Mouse (Mus musculus): ENCODE results near the gene Disp1. TPM values are rescaled to one million over a fixed set of nuclear protein-coding genes. Genes with fewer than 3 reads are reported as not detected.

The Disp1 gene
- polyA plus RNA-seq, 2 experiments: 34.7 to 47.3 TPM

- peak overlapping the region; percentile 26; the same call in 1 of the 2 replicates for H3K9ac ChIP-seq (ENCODE audit: low read depth, low read length, severe bottlenecking)
- H3K27ac ChIP-seq (replicated peaks; ENCODE audit: low read depth, low read length): no peak overlapping the region
- peak overlapping the region; percentile 39 for H3K4me2 ChIP-seq (replicated peaks; ENCODE audit: low read depth, low read length, severe bottlenecking)
- H3K4me1 ChIP-seq (ENCODE audit: control insufficient read depth, insufficient read depth, low read length): peaks cover 50% of the 10 kb centered on the region
- ATAC-seq (ENCODE audit: low FRiP score, low read depth): no peak
- H3K36me3 ChIP-seq (ENCODE audit: control insufficient read depth, insufficient read depth, low read length): no peaks in the 10 kb centered on the region
- no peak for DNase-seq (ENCODE audit: low spot score)
- H3K4me3 ChIP-seq (replicated peaks; ENCODE audit: low read length): peak overlapping the region; percentile 9
- WGBS: 64% methylated on average over 7 of the region's 7 CpGs
- no peaks in the 10 kb centered on the region for H3K9me3 ChIP-seq (ENCODE audit: control insufficient read depth, low read length)
- H3K27me3 ChIP-seq (ENCODE audit: control insufficient read depth, insufficient read depth, low read length): no peaks in the 10 kb centered on the region
- no peak for TF ChIP-seq POLR2A (IDR thresholded peaks at IDR 0.05; ENCODE audit: borderline replicate concordance, extremely low read depth, insufficient read depth, insufficient read length)
Measured at GRCm38 (mm10) chr1:183143246-183143645, 78.1 kb downstream of the Disp1 start.

GRCm38 (mm10) chr1:183142566-183142965 is 78.8 kb downstream of the Disp1 start:
- Histone ChIP-seq H3K27me3 (ENCODE audit: control insufficient read depth, insufficient read depth, low read length) (no peaks in the 10 kb centered on the region), H3K9ac (ENCODE audit: low read depth, low read length, severe bottlenecking) (0 out of 2 replicates have a peak overlapping the region, but pooled peaks have one; percentile 26), H3K4me1 (ENCODE audit: control insufficient read depth, insufficient read depth, low read length) (peaks cover 51% of the 10 kb centered on the region), H3K27ac (replicated peaks; ENCODE audit: low read depth, low read length) (no peak overlapping the region), H3K4me2 (replicated peaks; ENCODE audit: low read depth, low read length, severe bottlenecking) (peak overlapping the region; percentile 39), H3K9me3 (ENCODE audit: control insufficient read depth, low read length) (no peaks in the 10 kb centered on the region), H3K4me3 (replicated peaks; ENCODE audit: low read length) (peak overlapping the region; percentile 9; the same call in 1 of the 2 replicates), H3K36me3 (ENCODE audit: control insufficient read depth, insufficient read depth, low read length) (no peaks in the 10 kb centered on the region)
- no peak for TF ChIP-seq POLR2A (IDR thresholded peaks at IDR 0.05; ENCODE audit: borderline replicate concordance, extremely low read depth, insufficient read depth, insufficient read length)
- 55% methylated on average over 5 of the region's 5 CpGs for WGBS
- no peak for DNase-seq (ENCODE audit: low spot score)
- ATAC-seq (ENCODE audit: low FRiP score, low read depth): no peak

GRCm38 (mm10) chr1:183141329-183141728 is 80.0 kb downstream of the Disp1 start:
- H3K4me3 ChIP-seq (replicated peaks; ENCODE audit: low read length): no peak overlapping the region
- H3K9ac ChIP-seq (ENCODE audit: low read depth, low read length, severe bottlenecking): no peak overlapping the region
- H3K27me3 ChIP-seq (ENCODE audit: control insufficient read depth, insufficient read depth, low read length): no peaks in the 10 kb centered on the region
- ATAC-seq (ENCODE audit: low FRiP score, low read depth): no peak
- no peaks in the 10 kb centered on the region for H3K9me3 ChIP-seq (ENCODE audit: control insufficient read depth, low read length)
- no peak for DNase-seq (ENCODE audit: low spot score)
- peak overlapping the region; percentile 68 for H3K27ac ChIP-seq (replicated peaks; ENCODE audit: low read depth, low read length)
- peaks cover 57% of the 10 kb centered on the region for H3K4me1 ChIP-seq (ENCODE audit: control insufficient read depth, insufficient read depth, low read length)
- H3K36me3 ChIP-seq (ENCODE audit: control insufficient read depth, insufficient read depth, low read length): no peaks in the 10 kb centered on the region
- 31% methylated on average over 2 of the region's 2 CpGs for WGBS
- peak overlapping the region; percentile 13; the same call in 1 of the 2 replicates for H3K4me2 ChIP-seq (replicated peaks; ENCODE audit: low read depth, low read length, severe bottlenecking)
- TF ChIP-seq POLR2A (IDR thresholded peaks at IDR 0.05; ENCODE audit: borderline replicate concordance, extremely low read depth, insufficient read depth, insufficient read length): no peak

- H3K9me3 ChIP-seq (ENCODE audit: control insufficient read depth, low read length): no peaks in the 10 kb centered on the region
- no peak for TF ChIP-seq POLR2A (IDR thresholded peaks at IDR 0.05; ENCODE audit: borderline replicate concordance, extremely low read depth, insufficient read depth, insufficient read length)
- H3K27me3 ChIP-seq (ENCODE audit: control insufficient read depth, insufficient read depth, low read length): no peaks in the 10 kb centered on the region
- H3K36me3 ChIP-seq (ENCODE audit: control insufficient read depth, insufficient read depth, low read length): 0 out of 2 replicates have a peak, but pooled peaks cover 4% of the 10 kb centered on the region
- peak overlapping the region; percentile 31 for H3K9ac ChIP-seq (ENCODE audit: low read depth, low read length, severe bottlenecking)
- 32% methylated on average over 12 of the region's 12 CpGs for WGBS
- peak overlapping the region; percentile 68 for H3K27ac ChIP-seq (replicated peaks; ENCODE audit: low read depth, low read length)
- peak overlapping the region; percentile 13; the same call in 1 of the 2 replicates for H3K4me2 ChIP-seq (replicated peaks; ENCODE audit: low read depth, low read length, severe bottlenecking)
- no peak overlapping the region for H3K4me3 ChIP-seq (replicated peaks; ENCODE audit: low read length)
- DNase-seq (ENCODE audit: low spot score) (no peak), ATAC-seq (ENCODE audit: low FRiP score, low read depth) (peak; percentile 31)
- peaks cover 59% of the 10 kb centered on the region for H3K4me1 ChIP-seq (ENCODE audit: control insufficient read depth, insufficient read depth, low read length)
Measured at GRCm38 (mm10) chr1:183140511-183141268, 80.6 kb downstream of the Disp1 start.

- DNase-seq (ENCODE audit: low spot score) (no peak), ATAC-seq (ENCODE audit: low FRiP score, low read depth) (no peak)
- Histone ChIP-seq H3K27me3 (ENCODE audit: control insufficient read depth, insufficient read depth, low read length) (no peaks in the 10 kb centered on the region), H3K36me3 (ENCODE audit: control insufficient read depth, insufficient read depth, low read length) (peaks cover 22% of the 10 kb centered on the region), H3K4me1 (ENCODE audit: control insufficient read depth, insufficient read depth, low read length) (peaks cover 63% of the 10 kb centered on the region), H3K4me3 (replicated peaks; ENCODE audit: low read length) (no peak overlapping the region), H3K4me2 (replicated peaks; ENCODE audit: low read depth, low read length, severe bottlenecking) (no peak overlapping the region), H3K9ac (ENCODE audit: low read depth, low read length, severe bottlenecking) (no peak overlapping the region; the same call in 1 of the 2 replicates), H3K9me3 (ENCODE audit: control insufficient read depth, low read length) (no peaks in the 10 kb centered on the region), H3K27ac (replicated peaks; ENCODE audit: low read depth, low read length) (no peak overlapping the region)
- TF ChIP-seq POLR2A (IDR thresholded peaks at IDR 0.05; ENCODE audit: borderline replicate concordance, extremely low read depth, insufficient read depth, insufficient read length): no peak
- 49% methylated on average over 4 of the region's 4 CpGs for WGBS
Measured at GRCm38 (mm10) chr1:183138088-183138487, 83.2 kb downstream of the Disp1 start.

Data from limb, embryonic 14.5 days (tissue).